Mouse (Mus musculus) liver, embryonic 11.5 days (tissue): ENCODE measurements at regions not wholly inside any gene's neighbourhood (a gene's known extent, or its start where the extent isn't known, plus 50 kb on each side); places are given as distances from the start of the nearest gene placed in this dataset.

Experiments
- ATAC-seq: fragments of 200-750 bp; cut with Nextera tagmentation; replicated peaks from 2 replicates; pipeline ENCODE4 v1.8.0; 2017; ENCODE audit warnings: moderate number of reproducible peaks, mild to moderate bottlenecking, moderate TSS enrichment, moderate library complexity; ENCODE audit not compliant: low FRiP score
- DNase-seq: peaks from one replicate; pipeline ENCODE4 v3.0.0-alpha.2; 2017; ENCODE audit warnings: low spot score
- H3K27ac ChIP-seq: fragments of 300-500 bp; sonication (generic); 2 replicates; pipeline ENCODE4 v1.5.1; 2014; ENCODE audit warnings: mild to moderate bottlenecking, low read depth, low read length, control low read depth
- H3K27me3 ChIP-seq: fragments of 300-500 bp; sonication (generic); replicated peaks from 2 replicates; pipeline ENCODE4 v1.6.1; 2014; ENCODE audit warnings: low read length, mixed read lengths; ENCODE audit not compliant: control insufficient read depth, insufficient read depth
- H3K36me3 ChIP-seq: fragments of 300-500 bp; sonication (generic); 2 replicates; pipeline ENCODE4 v1.6.1; 2014; ENCODE audit warnings: mild to moderate bottlenecking, low read length, moderate library complexity, mixed read lengths; ENCODE audit not compliant: control insufficient read depth, insufficient read depth
- H3K4me1 ChIP-seq: fragments of 300-500 bp; sonication (generic); replicated peaks from 2 replicates; pipeline ENCODE4 v1.6.1; 2014; ENCODE audit warnings: low read length, mixed read lengths; ENCODE audit not compliant: control insufficient read depth, insufficient read depth
- H3K4me2 ChIP-seq: fragments of 300-500 bp; sonication (generic); 2 replicates; pipeline ENCODE4 v1.6.1; 2014; ENCODE audit warnings: mild to moderate bottlenecking, control low read depth, moderate library complexity
- H3K4me3 ChIP-seq: fragments of 300-500 bp; sonication (generic); 2 replicates; pipeline ENCODE4 v1.5.1; 2014; ENCODE audit warnings: low read depth, low read length, control low read depth
- H3K9ac ChIP-seq: fragments of 300-500 bp; sonication (generic); 2 replicates; pipeline ENCODE4 v1.6.1; 2014; ENCODE audit warnings: low read depth, low read length, control low read depth
- H3K9me3 ChIP-seq: fragments of 300-500 bp; sonication (generic); 2 replicates; pipeline ENCODE4 v1.6.1; 2016; ENCODE audit warnings: low read length, inconsistent platforms, mixed read lengths; ENCODE audit not compliant: control insufficient read depth
- WGBS: fragments of 180-500 bp; shearing (Covaris S2); extraction: QIAGEN DNeasy Blood & Tissue Kit; methylation state at CpG from one replicate; pipeline ENCODE4 v1.1.7; 2014; 5-methylcytosine and 5-hydroxymethylcytosine counted together

GRCm38 (mm10) chr13:44581947-44582766 lies 147.1 kb upstream of the Jarid2 start:
- peak overlapping the region; percentile 25 for H3K4me2 ChIP-seq

GRCm38 (mm10) chr13:44582767-44583085 lies 146.5 kb upstream of the Jarid2 start:
- WGBS, result 24% methylated on average over 2 of the region's 2 CpGs
- Histone ChIP-seq H3K27ac (no peak overlapping the region), H3K9me3 (no peaks in the 10 kb centered on the region), H3K4me3 (no peak overlapping the region), H3K36me3 (no peaks in the 10 kb centered on the region), H3K4me1 (peaks cover 23% of the 10 kb centered on the region), H3K4me2 (no peak overlapping the region), H3K9ac (no peak overlapping the region), H3K27me3 (no peaks in the 10 kb centered on the region)
- DNase-seq (no peak), ATAC-seq (no peak)

More at GRCm38 (mm10) chr13:44581947-44582766, 147.1 kb upstream of the Jarid2 start:
- H3K27ac ChIP-seq, result no peak overlapping the region
- ATAC-seq (no peak), DNase-seq (no peak)
- H3K4me3 ChIP-seq, result no peak overlapping the region
- 32% methylated on average over 23 of the region's 23 CpGs for WGBS
- H3K4me1 ChIP-seq, result peaks cover 23% of the 10 kb centered on the region
- no peaks in the 10 kb centered on the region for H3K27me3 ChIP-seq
- H3K9me3 ChIP-seq, result no peaks in the 10 kb centered on the region
- no peaks in the 10 kb centered on the region for H3K36me3 ChIP-seq
- H3K9ac ChIP-seq, result no peak overlapping the region

GRCm38 (mm10) chr13:44583614-44584013 lies 145.7 kb upstream of the Jarid2 start:
- Histone ChIP-seq H3K9me3 (no peaks in the 10 kb centered on the region), H3K27ac (no peak overlapping the region), H3K27me3 (no peaks in the 10 kb centered on the region), H3K4me3 (no peak overlapping the region), H3K4me2 (no peak overlapping the region), H3K9ac (no peak overlapping the region), H3K4me1 (peaks cover 23% of the 10 kb centered on the region), H3K36me3 (no peaks in the 10 kb centered on the region)
- no peak for DNase-seq
- ATAC-seq, result no peak
- 55% methylated on average over 5 of the region's 5 CpGs for WGBS

GRCm38 (mm10) chr13:44584151-44584550 lies 145.1 kb upstream of the Jarid2 start:
- WGBS, result 33% methylated on average over 8 of the region's 8 CpGs
- H3K9me3 ChIP-seq, result no peaks in the 10 kb centered on the region
- H3K27ac ChIP-seq, result no peak overlapping the region
- H3K36me3 ChIP-seq, result no peaks in the 10 kb centered on the region
- no peak for DNase-seq
- ATAC-seq, result no peak
- no peak overlapping the region for H3K9ac ChIP-seq
- H3K4me2 ChIP-seq, result no peak overlapping the region
- no peak overlapping the region for H3K4me3 ChIP-seq
- no peaks in the 10 kb centered on the region for H3K27me3 ChIP-seq
- H3K4me1 ChIP-seq, result peaks cover 23% of the 10 kb centered on the region

DNA sequence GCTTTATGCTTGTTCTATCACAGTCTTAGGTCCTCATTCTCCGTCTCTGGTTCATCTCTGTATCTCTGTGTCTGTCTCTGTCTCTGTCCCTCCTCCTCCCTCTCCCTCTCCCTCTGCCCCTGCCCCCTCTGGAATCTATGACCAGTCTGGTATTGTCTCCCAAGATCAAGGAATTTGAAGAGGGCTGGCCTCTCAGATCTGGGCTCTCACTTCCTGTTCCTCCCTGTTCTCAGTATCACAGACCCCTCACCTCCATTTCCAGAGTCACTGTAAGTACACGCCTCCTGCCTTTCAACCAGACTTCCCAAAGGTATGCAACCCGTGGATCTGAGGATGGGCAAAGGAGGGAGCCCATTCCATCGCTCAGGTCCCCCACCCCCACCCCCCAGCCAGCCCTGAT lies 144.7 kb upstream of the Jarid2 start:
- Histone ChIP-seq H3K27ac (no peak overlapping the region), H3K9ac (no peak overlapping the region), H3K4me3 (no peak overlapping the region), H3K27me3 (no peaks in the 10 kb centered on the region), H3K4me1 (peaks cover 23% of the 10 kb centered on the region), H3K36me3 (no peaks in the 10 kb centered on the region), H3K4me2 (no peak overlapping the region), H3K9me3 (no peaks in the 10 kb centered on the region)
- 41% methylated on average over 4 of the region's 4 CpGs for WGBS
- ATAC-seq (no peak), DNase-seq (no peak)

GRCm38 (mm10) chr13:44587846-44588245 lies 141.4 kb upstream of the Jarid2 start:
- Histone ChIP-seq H3K9ac (no peak overlapping the region), H3K4me2 (no peak overlapping the region), H3K36me3 (no peaks in the 10 kb centered on the region), H3K27ac (no peak overlapping the region), H3K4me3 (no peak overlapping the region), H3K4me1 (peaks cover 9% of the 10 kb centered on the region; the same call in 1 of the 2 replicates), H3K27me3 (no peaks in the 10 kb centered on the region), H3K9me3 (no peaks in the 10 kb centered on the region)
- DNase-seq (no peak), ATAC-seq (no peak)
- 35% methylated on average over 4 of the region's 4 CpGs for WGBS

DNA sequence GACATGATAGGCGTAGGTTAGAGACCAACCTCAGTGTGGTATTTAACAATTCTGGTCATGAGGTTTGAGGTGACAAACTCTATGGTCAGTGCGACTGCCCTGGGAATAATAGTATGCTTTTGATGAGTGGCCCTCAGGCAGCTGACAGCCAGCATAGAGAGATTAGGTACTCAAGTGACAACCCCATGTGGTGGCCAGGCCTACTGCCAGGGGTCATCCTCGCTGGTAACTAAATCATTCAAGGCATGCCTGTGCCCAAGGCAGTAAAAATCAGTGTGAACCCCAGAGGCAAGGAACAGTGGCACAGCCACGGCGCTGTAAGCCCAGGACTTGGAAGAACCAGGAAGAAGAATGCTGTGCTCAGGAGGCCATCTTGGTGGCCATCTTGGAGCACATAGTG lies 134.6 kb upstream of the Jarid2 start:
- Histone ChIP-seq H3K4me3 (no peak overlapping the region), H3K9me3 (no peaks in the 10 kb centered on the region), H3K27me3 (no peaks in the 10 kb centered on the region), H3K36me3 (no peaks in the 10 kb centered on the region), H3K27ac (no peak overlapping the region), H3K4me1 (no peaks in the 10 kb centered on the region), H3K9ac (no peak overlapping the region), H3K4me2 (no peak overlapping the region)
- ATAC-seq, result no peak
- 89% methylated on average over 5 of the region's 5 CpGs for WGBS
- DNase-seq, result no peak

DNA sequence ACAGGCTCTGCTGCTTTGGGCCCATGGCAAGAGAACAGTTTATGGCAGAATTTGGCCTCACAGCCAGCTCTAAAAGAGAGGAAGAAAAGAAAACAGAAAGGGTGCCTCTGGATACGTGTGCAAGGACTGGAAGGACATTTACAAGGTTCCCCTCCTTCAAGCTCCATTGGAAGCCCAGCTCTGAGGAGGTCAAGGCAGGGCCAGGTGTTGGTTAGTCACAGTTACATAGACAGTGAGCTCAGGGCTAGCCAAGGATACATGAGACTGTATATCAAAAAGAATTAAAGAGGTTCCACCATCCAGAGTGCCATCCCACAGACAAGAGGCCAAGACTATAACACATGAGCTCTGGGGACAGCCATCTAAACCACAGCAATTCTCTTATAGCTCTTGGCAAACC lies 131.6 kb upstream of the Jarid2 start:
- no peaks in the 10 kb centered on the region; the same call in 1 of the 2 replicates for H3K27me3 ChIP-seq
- no peak overlapping the region for H3K27ac ChIP-seq
- ATAC-seq (no peak), DNase-seq (no peak)
- no peaks in the 10 kb centered on the region for H3K9me3 ChIP-seq
- no peak overlapping the region for H3K4me2 ChIP-seq
- no peak overlapping the region for H3K4me3 ChIP-seq
- H3K36me3 ChIP-seq, result no peaks in the 10 kb centered on the region
- 71% methylated on average over 1 of the region's 1 CpGs for WGBS
- no peak overlapping the region for H3K9ac ChIP-seq
- H3K4me1 ChIP-seq, result no peaks in the 10 kb centered on the region

DNA sequence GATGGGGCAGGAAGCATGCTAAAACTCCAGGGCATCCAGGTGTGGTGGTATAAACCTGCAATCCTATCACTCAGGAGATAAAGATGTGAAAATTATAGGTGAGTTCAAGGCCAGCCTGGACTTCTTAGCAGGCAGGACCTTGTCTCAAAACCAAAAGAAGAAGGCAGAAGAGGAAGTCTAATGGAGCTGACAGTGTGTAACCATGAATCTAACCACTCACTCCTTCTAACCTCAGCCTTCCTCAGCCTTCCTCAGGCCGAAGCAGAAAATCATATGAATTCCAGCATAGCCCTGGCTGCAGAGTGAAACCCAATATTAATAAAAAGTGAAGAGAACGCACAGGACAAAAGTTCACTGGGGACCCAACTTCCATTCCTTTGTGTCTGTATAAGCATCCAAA lies 128.2 kb upstream of the Jarid2 start:
- ATAC-seq, result no peak
- no peak overlapping the region for H3K4me3 ChIP-seq
- H3K27me3 ChIP-seq, result no peaks in the 10 kb centered on the region; the same call in 1 of the 2 replicates
- no peaks in the 10 kb centered on the region for H3K4me1 ChIP-seq
- H3K4me2 ChIP-seq, result no peak overlapping the region
- H3K9me3 ChIP-seq, result no peaks in the 10 kb centered on the region
- DNase-seq, result no peak
- WGBS, result 73% methylated on average over 2 of the region's 2 CpGs
- H3K36me3 ChIP-seq, result no peaks in the 10 kb centered on the region
- no peak overlapping the region for H3K27ac ChIP-seq
- no peak overlapping the region for H3K9ac ChIP-seq
